Mouse (Mus musculus): ENCODE measurements at regions not wholly inside any gene's neighbourhood (a gene's known extent, or its start where the extent isn't known, plus 50 kb on each side); places are given as distances from the start of the nearest gene placed in this dataset.

DNA sequence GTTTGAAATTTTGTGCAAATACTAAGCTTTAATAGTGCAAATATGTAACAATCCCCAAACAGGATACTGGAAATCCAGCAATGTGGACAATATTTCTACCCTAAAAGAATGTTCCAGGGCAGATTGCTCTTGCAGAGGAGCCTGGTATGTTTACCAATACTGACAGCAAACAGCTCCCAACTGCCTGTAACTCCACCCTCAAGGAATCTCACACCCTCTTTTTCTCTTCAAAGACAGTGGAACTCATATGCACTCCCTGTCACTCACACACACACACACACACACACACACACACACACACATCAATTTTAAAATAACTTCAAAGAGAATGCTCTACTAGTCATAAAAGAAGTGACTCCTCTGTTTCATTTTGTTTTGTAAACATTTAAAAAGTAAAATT lies 484.7 kb downstream of the Actr3 start:
- DNase-seq (ENCODE audit: low spot score) = no peak
- no peak overlapping the region for H3K4me3 ChIP-seq (ENCODE audit: low read depth, low read length)
- no peak for TF ChIP-seq CTCF (IDR thresholded peaks at IDR 0.05)
- no peaks in the 10 kb centered on the region for H3K27me3 ChIP-seq (ENCODE audit: insufficient read depth, low read length)
- H3K9ac ChIP-seq (replicated peaks; ENCODE audit: low read length, poor library complexity, severe bottlenecking) = no peak overlapping the region
- H3K9me3 ChIP-seq (ENCODE audit: low read length) = no peaks in the 10 kb centered on the region
- H3K4me2 ChIP-seq (ENCODE audit: low read depth, low read length, poor library complexity, severe bottlenecking) = no peak overlapping the region
- H3K36me3 ChIP-seq (ENCODE audit: insufficient read depth, low read length) = no peaks in the 10 kb centered on the region
- no peak overlapping the region for H3K27ac ChIP-seq (ENCODE audit: low read depth, low read length)
- ATAC-seq (ENCODE audit: low FRiP score) = no peak
- H3K4me1 ChIP-seq (ENCODE audit: insufficient read depth, low read length) = no peaks in the 10 kb centered on the region

DNA sequence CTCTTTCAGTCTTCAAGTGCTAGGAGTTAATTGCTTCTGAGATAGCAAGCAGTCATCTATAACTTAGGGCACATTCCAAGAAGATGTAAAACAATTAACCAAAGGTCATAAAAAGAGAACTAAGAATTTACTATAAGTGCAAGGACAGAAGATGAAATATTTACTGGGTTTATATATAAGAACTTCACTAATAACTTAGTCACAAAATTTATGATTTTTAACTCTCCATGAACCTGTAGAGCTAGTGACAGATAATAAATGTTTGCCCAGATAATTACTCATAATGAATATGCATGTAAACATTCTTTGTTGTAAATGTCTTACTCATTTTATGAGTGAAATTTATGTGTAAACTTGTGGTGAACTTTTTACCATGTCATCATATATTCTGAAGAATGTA lies 531.2 kb downstream of the Actr3 start:
- DNase-seq (ENCODE audit: low spot score) (no peak), ATAC-seq (ENCODE audit: low FRiP score) (no peak)
- Histone ChIP-seq H3K9ac (replicated peaks; ENCODE audit: low read length, poor library complexity, severe bottlenecking) (no peak overlapping the region), H3K27me3 (ENCODE audit: insufficient read depth, low read length) (no peaks in the 10 kb centered on the region), H3K9me3 (ENCODE audit: low read length) (no peaks in the 10 kb centered on the region), H3K4me1 (ENCODE audit: insufficient read depth, low read length) (no peaks in the 10 kb centered on the region), H3K36me3 (ENCODE audit: insufficient read depth, low read length) (no peaks in the 10 kb centered on the region), H3K4me2 (ENCODE audit: low read depth, low read length, poor library complexity, severe bottlenecking) (no peak overlapping the region), H3K4me3 (ENCODE audit: low read depth, low read length) (no peak overlapping the region), H3K27ac (ENCODE audit: low read depth, low read length) (no peak overlapping the region)
- TF ChIP-seq CTCF (IDR thresholded peaks at IDR 0.05) = no peak

- H3K4me2 ChIP-seq (ENCODE audit: low read depth, low read length, poor library complexity, severe bottlenecking) = no peak overlapping the region
- DNase-seq (ENCODE audit: low spot score) (no peak), ATAC-seq (ENCODE audit: low FRiP score) (no peak)
- 78% methylated on average over 3 of the region's 3 CpGs for WGBS
- H3K27ac ChIP-seq (ENCODE audit: low read depth, low read length) = no peak overlapping the region
- no peaks in the 10 kb centered on the region for H3K4me1 ChIP-seq (ENCODE audit: insufficient read depth, low read length)
- H3K27me3 ChIP-seq (ENCODE audit: insufficient read depth, low read length) = no peaks in the 10 kb centered on the region
- H3K4me3 ChIP-seq (ENCODE audit: low read depth, low read length) = no peak overlapping the region
- H3K9me3 ChIP-seq (ENCODE audit: low read length) = no peaks in the 10 kb centered on the region
- no peak for TF ChIP-seq CTCF (IDR thresholded peaks at IDR 0.05)
- no peaks in the 10 kb centered on the region for H3K36me3 ChIP-seq (ENCODE audit: insufficient read depth, low read length)
- H3K9ac ChIP-seq (replicated peaks; ENCODE audit: low read length, poor library complexity, severe bottlenecking) = no peak overlapping the region
Measured at GRCm38 (mm10) chr1:124871148-124871547, 564.4 kb downstream of the Actr3 start.

GRCm38 (mm10) chr1:124866248-124866647 lies 569.3 kb downstream of the Actr3 start:
- no peak for DNase-seq (ENCODE audit: low spot score)
- no peak for TF ChIP-seq CTCF (IDR thresholded peaks at IDR 0.05)
- no peak for ATAC-seq (ENCODE audit: low FRiP score)

DNA sequence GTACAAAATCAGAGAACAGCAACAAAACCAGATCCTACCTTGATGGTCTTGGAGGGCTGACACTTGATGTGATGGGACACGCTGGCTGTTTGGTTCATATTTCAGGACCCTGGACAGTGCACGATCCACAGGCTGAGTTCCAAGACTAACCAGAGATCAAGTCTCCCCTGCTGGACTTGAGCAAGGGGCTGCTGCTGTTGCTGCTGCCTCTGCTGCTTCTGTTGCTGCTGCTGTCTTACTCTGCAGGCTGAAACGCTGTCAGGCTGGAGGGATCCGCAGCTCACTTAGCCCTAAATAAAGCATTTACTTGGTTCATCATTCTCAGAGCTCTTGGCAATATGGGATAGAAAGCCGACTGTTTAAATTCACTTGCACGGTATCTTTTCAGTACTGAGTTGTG lies 589.8 kb downstream of the Actr3 start:
- no peak for TF ChIP-seq CTCF (IDR thresholded peaks at IDR 0.05)
- DNase-seq (ENCODE audit: low spot score) (peak; percentile 3), ATAC-seq (ENCODE audit: low FRiP score) (no peak)
- Histone ChIP-seq H3K9ac (replicated peaks; ENCODE audit: low read length, poor library complexity, severe bottlenecking) (no peak overlapping the region), H3K4me2 (ENCODE audit: low read depth, low read length, poor library complexity, severe bottlenecking) (peak overlapping the region; percentile 4; the same call in 1 of the 2 replicates), H3K4me3 (ENCODE audit: low read depth, low read length) (no peak overlapping the region), H3K4me1 (ENCODE audit: insufficient read depth, low read length) (no peaks in the 10 kb centered on the region), H3K9me3 (ENCODE audit: low read length) (no peaks in the 10 kb centered on the region), H3K27ac (ENCODE audit: low read depth, low read length) (no peak overlapping the region), H3K36me3 (ENCODE audit: insufficient read depth, low read length) (no peaks in the 10 kb centered on the region), H3K27me3 (ENCODE audit: insufficient read depth, low read length) (no peaks in the 10 kb centered on the region)
- 47% methylated on average over 6 of the region's 6 CpGs for WGBS

More at GRCm38 (mm10) chr1:124866248-124866647, 569.3 kb downstream of the Actr3 start:
- no peaks in the 10 kb centered on the region for H3K36me3 ChIP-seq (ENCODE audit: insufficient read depth, low read length)
- WGBS = 57% methylated on average over 3 of the region's 3 CpGs
- no peaks in the 10 kb centered on the region for H3K4me1 ChIP-seq (ENCODE audit: insufficient read depth, low read length)
- H3K4me2 ChIP-seq (ENCODE audit: low read depth, low read length, poor library complexity, severe bottlenecking) = no peak overlapping the region
- no peak overlapping the region for H3K4me3 ChIP-seq (ENCODE audit: low read depth, low read length)
- no peak overlapping the region for H3K27ac ChIP-seq (ENCODE audit: low read depth, low read length)
- H3K27me3 ChIP-seq (ENCODE audit: insufficient read depth, low read length) = no peaks in the 10 kb centered on the region
- H3K9ac ChIP-seq (replicated peaks; ENCODE audit: low read length, poor library complexity, severe bottlenecking) = no peak overlapping the region
- no peaks in the 10 kb centered on the region for H3K9me3 ChIP-seq (ENCODE audit: low read length)

DNA sequence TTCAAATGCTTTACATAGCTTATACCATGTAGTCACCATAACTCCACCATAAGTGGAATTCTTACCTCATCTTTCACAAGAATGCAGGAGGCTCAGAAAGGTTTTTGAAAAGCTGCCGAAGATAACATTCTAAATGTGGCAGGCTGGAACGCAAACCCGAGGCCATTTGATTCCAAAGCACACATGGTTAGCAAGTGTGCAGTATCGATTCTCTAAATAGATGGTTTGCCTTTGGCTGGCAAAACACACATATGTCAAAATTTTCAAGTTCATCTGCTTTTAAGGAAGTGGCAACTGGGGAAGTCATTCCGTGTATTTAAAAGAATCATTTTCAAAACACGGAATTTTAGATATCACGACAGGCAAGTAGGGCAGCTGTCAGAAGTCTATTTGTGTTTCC lies 609.8 kb downstream of the Actr3 start:
- WGBS = 90% methylated on average over 7 of the region's 7 CpGs
- TF ChIP-seq CTCF (IDR thresholded peaks at IDR 0.05) = no peak
- DNase-seq (ENCODE audit: low spot score) = no peak

GRCm38 (mm10) chr1:124793026-124793425 lies 642.5 kb downstream of the Actr3 start:
- H3K4me3 ChIP-seq (ENCODE audit: low read depth, low read length) = no peak overlapping the region

More for the DNA sequence above, 609.8 kb downstream of the Actr3 start:
- Histone ChIP-seq H3K27me3 (ENCODE audit: insufficient read depth, low read length) (no peaks in the 10 kb centered on the region), H3K9me3 (ENCODE audit: low read length) (no peaks in the 10 kb centered on the region), H3K36me3 (ENCODE audit: insufficient read depth, low read length) (no peaks in the 10 kb centered on the region), H3K4me3 (ENCODE audit: low read depth, low read length) (no peak overlapping the region), H3K4me1 (ENCODE audit: insufficient read depth, low read length) (no peaks in the 10 kb centered on the region), H3K4me2 (ENCODE audit: low read depth, low read length, poor library complexity, severe bottlenecking) (no peak overlapping the region), H3K27ac (ENCODE audit: low read depth, low read length) (no peak overlapping the region), H3K9ac (replicated peaks; ENCODE audit: low read length, poor library complexity, severe bottlenecking) (no peak overlapping the region)
- ATAC-seq (ENCODE audit: low FRiP score) = no peak

More at GRCm38 (mm10) chr1:124793026-124793425, 642.5 kb downstream of the Actr3 start:
- WGBS = 75% methylated on average over 2 of the region's 2 CpGs
- DNase-seq (ENCODE audit: low spot score) (no peak), ATAC-seq (ENCODE audit: low FRiP score) (no peak)
- H3K9ac ChIP-seq (replicated peaks; ENCODE audit: low read length, poor library complexity, severe bottlenecking) = no peak overlapping the region
- no peaks in the 10 kb centered on the region for H3K4me1 ChIP-seq (ENCODE audit: insufficient read depth, low read length)
- no peaks in the 10 kb centered on the region for H3K36me3 ChIP-seq (ENCODE audit: insufficient read depth, low read length)
- H3K4me2 ChIP-seq (ENCODE audit: low read depth, low read length, poor library complexity, severe bottlenecking) = no peak overlapping the region
- no peaks in the 10 kb centered on the region for H3K27me3 ChIP-seq (ENCODE audit: insufficient read depth, low read length)
- no peak overlapping the region for H3K27ac ChIP-seq (ENCODE audit: low read depth, low read length)
- TF ChIP-seq CTCF (IDR thresholded peaks at IDR 0.05) = no peak
- no peaks in the 10 kb centered on the region for H3K9me3 ChIP-seq (ENCODE audit: low read length)
